ENCODE assay signal across 8 mouse cellular contexts in the genomic region with DNA sequence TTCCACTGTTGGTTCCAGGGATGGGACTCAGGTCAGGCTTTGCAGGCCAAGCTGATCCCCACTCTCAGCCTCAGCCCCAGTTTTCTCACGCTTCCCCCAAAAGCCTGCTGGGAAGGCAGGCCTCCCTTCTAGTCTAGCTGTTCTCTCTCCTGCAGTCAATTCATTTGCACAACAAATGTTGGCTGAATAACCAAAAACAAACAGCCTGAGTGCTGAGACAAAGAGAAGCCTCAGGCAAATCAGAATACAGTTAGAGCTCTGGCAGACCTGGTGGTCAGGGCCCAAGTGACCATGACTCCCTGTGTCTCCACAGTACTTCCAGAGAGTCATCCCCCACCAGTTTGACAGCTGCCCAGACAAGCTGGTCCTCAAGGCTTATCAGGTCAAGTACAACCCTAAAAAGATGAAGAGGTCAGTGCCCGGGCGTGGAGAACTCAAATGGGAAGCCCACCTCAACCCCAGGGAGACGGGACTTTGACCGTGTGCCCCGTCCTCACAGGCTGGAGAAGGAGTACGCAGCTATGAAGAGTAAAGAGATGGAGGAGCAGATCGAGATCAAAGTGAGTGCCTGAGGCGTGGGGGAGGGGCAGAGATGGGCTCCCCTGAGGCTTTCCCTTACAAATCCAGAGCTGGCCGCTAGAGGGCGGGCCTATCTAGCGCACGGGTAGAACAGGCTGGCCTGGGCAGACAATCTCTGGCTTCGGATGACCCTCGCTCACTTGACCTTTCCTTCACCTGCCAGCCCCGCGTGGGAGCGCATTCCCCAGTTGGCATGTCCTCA. TPM values are rescaled to one million over a fixed set of nuclear protein-coding genes. Genes with fewer than 3 reads are reported as not detected.
DNase-seq lines count a peak whose midpoint lies in the region; ATAC-seq and TF ChIP-seq lines count a peak whose summit lies in the region.

No protein-coding gene starts in this region.

- WGBS in hindbrain, embryonic 16.5 days, result 4% methylated on average over 16 of the region's 18 CpGs

- H3K9ac ChIP-seq in hindbrain, embryonic 16.5 days (ENCODE audit: low read depth, low read length), result no peak overlapping the region

- H3K27me3 ChIP-seq in hindbrain, embryonic 16.5 days (replicated peaks; ENCODE audit: control insufficient read depth, insufficient read depth, low read length), result no peaks in the 10 kb centered on the region

- H3K9me3 ChIP-seq in hindbrain, embryonic 16.5 days (ENCODE audit: control insufficient read depth, low read length), result no peaks in the 10 kb centered on the region

- H3K4me3 ChIP-seq in gastrocnemius, adult 2 months, result peak overlapping the region; percentile 27
- H3K4me3 ChIP-seq in hindbrain, embryonic 16.5 days (ENCODE audit: low read length), result no peak overlapping the region

- intact Hi-C loops in gastrocnemius, adult 2 months (cut with DNase I), result loop anchor here (5.0 kb wide), 2 partner anchors 44 to 179 kb away; a partner anchor contains a TSS

- peak; percentile 77 for ATAC-seq in hindbrain, embryonic 16.5 days

- H3K4me1 ChIP-seq in hindbrain, embryonic 16.5 days (ENCODE audit: control insufficient read depth, insufficient read depth, low read depth, low read length), result peaks cover 8% of the 10 kb centered on the region

- peak; percentile 81 for DNase-seq in WW6 (ENCODE audit: low read depth, low spot score)
- peak; percentile 88 to 92 for DNase-seq in cerebellum, postnatal 4 days (ENCODE audit: low spot score in 2 of 2)
- DNase-seq in gastrocnemius, adult 2 months, result peak; percentile 90
- DNase-seq in left cerebral cortex, adult 11 months (ENCODE audit: low spot score), result peak; percentile 86
- DNase-seq in lung, postnatal 36 days, result peak; percentile 94
- DNase-seq in retina, embryonic 14.5 days (ENCODE audit: low spot score), result peak; percentile 94
- peak; percentile 84 to 86 for DNase-seq in thymus, postnatal 36 days

- TF ChIP-seq CTCF in gastrocnemius, adult 2 months (IDR thresholded peaks at IDR 0.05), result peak; percentile 97

- no peak overlapping the region for H3K4me2 ChIP-seq in hindbrain, embryonic 16.5 days (ENCODE audit: low read length)

- H3K27ac ChIP-seq in gastrocnemius, adult 2 months, result peak overlapping the region; percentile 46
- H3K27ac ChIP-seq in hindbrain, embryonic 16.5 days (ENCODE audit: low read depth, low read length), result peak overlapping the region; percentile 76

- peaks cover 35% of the 10 kb centered on the region for H3K36me3 ChIP-seq in hindbrain, embryonic 16.5 days (ENCODE audit: control insufficient read depth, insufficient read depth, low read length)

RNA-seq across cellular contexts. Expression of a gene that starts 24.3 kb away (rescaled TPM):
- total RNA-seq in gastrocnemius, adult 2 months (2021), result not detected
- 42.8 and 43.2 TPM in 2 replicates for polyA plus RNA-seq in hindbrain, embryonic 16.5 days (2015; fragmentation: Nextera tagmentation; extraction: Ambion mirVana)

RNA-seq across cellular contexts. Expression of a gene that starts 26.6 kb away (rescaled TPM):
- 10 to 100 TPM; 13.5 to 16.9 TPM for total RNA-seq in gastrocnemius, adult 2 months (2021)
- polyA plus RNA-seq in hindbrain, embryonic 16.5 days (2015; fragmentation: Nextera tagmentation; extraction: Ambion mirVana), result 116 and 126 TPM in 2 replicates

RNA-seq across cellular contexts. Expression of a gene that starts 33.6 kb away (rescaled TPM):
- total RNA-seq in gastrocnemius, adult 2 months (2021), result not detected
- not detected in 2 replicates for polyA plus RNA-seq in hindbrain, embryonic 16.5 days (2015; fragmentation: Nextera tagmentation; extraction: Ambion mirVana)

RNA-seq across cellular contexts. Expression of a gene that starts 45.5 kb away (rescaled TPM):
- 10 to 100 TPM; 86.2 to 96.6 TPM for total RNA-seq in gastrocnemius, adult 2 months (2021)
- 24.8 and 28.5 TPM in 2 replicates for polyA plus RNA-seq in hindbrain, embryonic 16.5 days (2015; fragmentation: Nextera tagmentation; extraction: Ambion mirVana)

RNA-seq across cellular contexts. Expression of a gene that starts 45.7 kb away (rescaled TPM):
- total RNA-seq in gastrocnemius, adult 2 months (2021), result not detected
- 0.59 and 0.71 TPM in 2 replicates for polyA plus RNA-seq in hindbrain, embryonic 16.5 days (2015; fragmentation: Nextera tagmentation; extraction: Ambion mirVana)
